Mouse (Mus musculus): Measurements from ENCODE around the gene Mcm3ap.

Gene Mcm3ap

DNA sequence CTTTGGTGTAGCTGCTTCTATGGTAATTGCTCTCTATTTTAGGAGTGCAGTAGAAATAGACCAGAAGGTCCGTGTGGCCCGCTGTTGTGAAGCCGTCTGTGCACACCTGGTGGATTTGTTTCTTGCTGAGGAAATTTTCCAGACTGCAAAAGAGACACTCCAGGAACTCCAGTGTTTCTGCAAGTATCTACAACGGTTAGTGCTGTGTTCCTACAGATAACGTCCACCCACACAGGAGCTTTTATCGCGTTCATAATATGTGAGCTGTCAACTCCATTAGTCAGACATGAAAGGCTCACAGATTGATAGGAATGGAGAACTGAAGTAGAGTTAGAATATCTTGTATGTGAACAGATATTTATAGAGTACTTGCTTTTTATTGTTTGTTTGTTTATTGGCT is 27.6 kb downstream of the Mcm3ap start:
- DNase-seq, result no peak

DNA sequence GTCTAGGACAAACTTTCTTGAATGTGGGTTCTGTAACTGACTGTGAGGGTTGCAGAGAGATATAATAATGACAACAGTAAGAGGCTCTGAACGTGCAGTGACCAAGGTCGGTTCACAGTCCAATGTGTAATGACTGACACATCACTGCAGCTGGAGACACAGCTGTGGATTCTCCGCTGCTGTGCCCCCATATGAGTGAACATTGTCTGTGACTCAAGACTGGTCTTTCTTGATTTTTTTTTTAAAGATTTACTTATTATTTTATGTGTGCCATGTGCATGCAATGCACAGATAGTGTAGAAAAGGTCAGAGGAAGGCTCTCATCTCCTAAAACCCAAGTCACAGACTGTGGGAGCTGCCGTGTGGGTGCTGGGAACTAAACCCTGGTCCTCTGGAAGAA is 28.8 kb downstream of the Mcm3ap start:
- no peak for DNase-seq

DNA sequence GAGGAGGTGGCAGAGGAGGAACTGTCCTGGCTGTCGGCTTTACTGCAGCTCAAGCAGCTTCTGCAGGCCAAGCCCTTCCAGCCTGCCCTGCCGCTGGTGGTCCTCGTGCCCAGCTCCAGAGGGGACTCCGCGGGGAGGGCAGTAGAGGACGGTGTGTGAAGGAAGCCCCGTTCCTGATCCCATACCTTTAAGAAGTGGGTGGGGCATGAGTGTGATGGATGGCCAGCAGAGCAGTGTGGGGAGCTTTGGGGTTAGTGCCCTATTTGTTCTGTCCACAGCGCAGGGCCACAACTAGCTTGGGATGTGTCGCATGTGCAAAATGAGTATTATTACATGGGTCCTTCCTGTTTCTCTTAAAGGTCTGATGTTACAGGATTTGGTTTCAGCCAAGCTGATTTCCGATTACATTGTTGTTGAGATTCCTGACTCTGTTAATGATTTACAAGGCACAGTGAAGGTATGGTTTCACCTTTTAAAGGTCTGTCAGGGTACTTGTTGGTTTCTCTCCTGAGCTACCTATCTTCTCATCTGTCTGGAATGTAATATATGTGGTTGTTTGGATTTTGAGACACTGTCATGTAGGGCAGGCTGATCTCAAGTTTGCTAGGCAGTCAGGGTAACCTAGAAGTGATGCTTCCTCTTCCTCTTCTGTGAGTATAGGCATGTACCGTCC is 35.7 kb downstream of the Mcm3ap start:
- DNase-seq, result no peak

DNA sequence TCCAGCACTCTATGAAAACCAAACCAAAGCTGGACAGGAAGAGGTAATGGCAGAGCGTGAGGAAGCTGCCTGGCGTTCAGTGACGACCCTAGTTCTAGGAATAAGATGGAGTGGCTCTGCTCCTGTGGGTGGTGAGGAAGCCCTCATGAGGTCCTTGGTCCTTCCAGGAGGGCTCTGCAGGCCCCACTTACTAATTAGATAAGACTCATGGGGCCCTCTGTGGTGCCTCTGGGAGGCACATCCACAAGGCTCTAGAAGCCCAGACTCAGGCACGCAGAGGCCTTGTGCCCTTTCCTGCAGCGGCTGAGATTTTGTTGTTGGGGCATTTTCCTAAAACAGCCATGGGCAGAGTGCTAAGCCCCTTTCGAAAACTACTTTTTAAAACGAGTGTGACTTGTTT is 37.1 kb downstream of the Mcm3ap start:
- DNase-seq, result no peak

DNA sequence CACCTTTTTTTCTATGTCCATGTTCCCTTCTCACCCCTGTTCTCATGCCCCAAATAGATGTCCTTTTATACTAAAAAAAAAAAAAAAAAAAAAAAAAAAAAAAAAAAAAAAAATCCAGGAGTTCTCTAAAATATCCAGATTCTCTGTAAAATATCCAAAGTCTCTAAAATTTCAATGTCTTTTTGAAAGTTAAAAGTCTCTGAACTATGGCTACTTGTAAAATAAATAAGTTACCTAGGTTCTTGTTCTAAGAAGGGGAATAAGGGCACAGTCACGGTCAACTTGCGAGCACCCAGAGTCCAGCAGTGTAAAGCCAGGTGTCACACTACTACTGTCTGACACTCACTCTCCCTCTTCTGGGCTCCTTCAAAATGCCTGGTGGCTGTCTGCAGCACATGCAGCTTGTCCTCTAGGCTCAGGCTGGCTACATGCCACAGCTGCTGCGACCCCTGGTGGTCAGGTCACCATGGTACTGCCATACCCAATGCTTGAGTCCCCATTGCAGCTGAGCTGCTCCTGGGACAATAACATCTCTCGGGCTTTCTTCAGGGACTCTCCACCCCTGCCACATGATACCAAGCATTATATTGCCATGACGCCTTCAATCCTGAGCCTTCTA is 44.3 kb downstream of the Mcm3ap start:
- DNase-seq, result peak; percentile 60

DNA sequence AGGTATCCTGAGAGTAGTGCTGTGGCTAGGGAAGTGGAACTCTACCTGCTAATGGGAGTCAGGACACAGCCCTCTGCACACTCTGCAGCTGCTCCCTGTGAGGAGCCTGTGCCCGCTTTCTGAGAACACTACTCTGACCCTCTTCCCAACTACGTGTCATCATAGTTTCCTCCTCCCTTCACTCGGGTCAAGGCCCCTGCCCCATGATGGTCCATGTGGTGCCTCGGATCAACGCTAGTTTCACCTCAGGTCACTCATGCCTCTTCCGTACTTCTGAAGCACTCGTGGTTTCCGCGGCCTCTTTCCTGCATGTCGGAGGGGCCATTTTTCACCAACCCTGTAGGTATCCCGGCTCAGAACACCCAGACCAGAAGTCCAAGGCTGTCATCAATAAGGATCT is 62.2 kb downstream of the Mcm3ap start:
- DNase-seq, result no peak

DNA sequence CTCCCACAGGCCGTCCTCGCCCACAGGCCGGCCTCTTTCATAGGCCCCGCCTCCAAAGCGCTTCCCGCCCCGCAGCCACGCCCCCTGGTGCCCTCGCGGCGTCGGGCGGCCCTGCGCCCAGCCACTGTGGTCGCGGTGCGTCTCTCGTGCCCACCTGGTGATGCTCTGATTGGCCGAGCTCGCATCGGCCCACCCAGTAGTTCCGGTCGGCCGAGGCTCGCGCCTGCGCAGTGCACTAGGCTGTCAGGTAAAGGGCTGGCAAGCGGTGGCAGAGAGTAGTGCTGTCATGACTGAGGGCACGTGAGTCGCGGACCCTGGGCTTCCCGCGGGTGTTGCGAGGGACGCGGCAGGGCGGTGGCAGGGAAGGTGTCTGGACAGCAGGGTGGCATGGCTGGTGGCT is 62.6 kb downstream of the Mcm3ap start, which contains the start of gene Lss:
TSS of gene Lss (plus strand) at position 214 of the 400 bp plus-strand sequence.
- DNase-seq, result peak; percentile 98

DNA sequence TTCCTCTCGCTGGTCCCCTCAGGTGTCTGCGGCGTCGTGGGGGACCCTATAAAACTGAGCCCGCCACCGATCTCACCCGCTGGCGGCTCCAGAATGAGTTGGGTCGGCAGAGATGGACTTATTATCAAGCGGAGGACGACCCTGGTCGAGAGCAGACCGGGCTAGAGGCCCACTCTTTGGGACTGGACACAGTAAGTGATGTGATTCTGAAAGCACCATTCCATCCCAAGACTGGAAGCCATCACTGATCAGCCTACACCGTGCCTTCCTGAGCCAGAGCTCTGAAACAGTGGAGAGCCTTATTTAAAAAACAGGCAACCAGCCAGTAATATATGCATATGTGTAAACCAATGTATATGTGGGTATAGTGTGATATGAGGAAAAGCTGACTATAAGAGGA is 63.1 kb downstream of the Mcm3ap start:
- no peak for DNase-seq

DNA sequence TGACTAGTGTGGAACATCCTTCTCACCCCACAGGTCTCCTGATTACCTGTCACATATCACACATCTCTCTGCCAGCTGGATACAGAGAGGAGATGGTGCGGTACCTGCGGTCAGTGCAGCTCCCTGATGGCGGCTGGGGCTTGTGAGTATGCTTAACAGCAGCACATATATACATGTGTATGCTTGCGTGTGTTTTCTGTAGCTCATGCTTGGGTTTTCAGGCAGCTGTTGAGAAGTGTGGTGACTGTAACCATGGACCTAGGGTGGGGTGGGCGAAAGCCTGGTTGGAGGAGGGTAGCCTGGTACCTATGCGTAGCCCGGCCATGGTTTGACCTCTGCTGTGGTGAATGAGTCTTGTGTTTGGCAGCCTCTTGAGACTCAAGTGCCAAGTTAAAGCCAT is 66.8 kb downstream of the Mcm3ap start:
- no peak for DNase-seq

DNA sequence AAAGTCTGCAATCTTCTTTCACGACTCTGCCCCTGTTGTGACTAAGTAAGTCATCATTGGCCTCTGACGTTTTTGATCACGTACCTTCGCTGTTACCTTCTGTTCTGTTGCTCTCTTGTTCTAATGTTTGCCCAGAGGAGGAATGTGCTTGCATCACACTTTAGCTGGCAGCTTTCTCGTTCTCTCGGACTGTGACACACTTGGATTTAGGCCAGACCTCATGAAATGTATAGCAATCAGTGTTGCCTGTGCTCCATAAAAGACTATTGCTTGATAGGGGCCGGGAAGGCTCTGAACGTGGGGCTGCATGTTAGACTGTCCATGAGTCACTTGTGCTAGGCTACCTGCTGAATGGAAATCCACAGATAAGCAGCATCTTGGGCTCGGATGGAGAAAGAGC is 68.9 kb downstream of the Mcm3ap start:
- no peak for DNase-seq

DNA sequence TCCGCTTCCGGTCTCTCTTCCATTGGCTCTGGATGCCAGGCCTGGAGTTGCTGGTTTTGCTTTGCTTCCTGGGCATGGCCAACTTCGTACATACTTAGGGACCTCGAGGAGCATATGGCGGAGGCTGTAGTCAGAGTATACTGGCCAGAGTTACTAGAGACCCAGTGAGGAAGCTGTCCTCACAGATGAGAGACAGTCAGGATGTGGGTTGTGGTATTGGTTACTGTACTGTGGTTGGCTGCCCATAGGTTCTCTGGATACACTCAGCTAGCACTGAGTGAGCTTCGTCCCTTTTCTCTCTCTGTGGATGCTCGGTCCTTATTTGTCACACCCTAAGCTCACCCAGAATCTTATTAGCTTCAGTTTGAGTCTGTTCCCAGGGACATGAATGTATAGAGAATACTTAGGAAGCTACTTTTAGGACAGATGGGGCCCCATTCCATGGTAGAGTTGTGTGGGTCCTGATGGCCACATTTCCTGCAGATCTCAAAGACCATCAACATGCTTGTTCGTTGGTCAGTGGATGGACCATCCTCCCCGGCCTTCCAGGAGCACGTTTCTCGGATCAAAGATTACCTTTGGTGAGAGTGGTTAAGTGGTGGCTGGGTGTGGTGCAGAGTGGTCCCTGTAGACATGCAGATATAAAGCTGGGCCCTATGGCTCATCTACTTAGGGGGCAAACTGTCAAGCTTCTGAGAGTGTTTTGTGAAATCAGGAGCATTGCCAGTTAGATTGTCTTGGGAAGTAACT is 72.8 kb downstream of the Mcm3ap start:
- no peak for DNase-seq

DNA sequence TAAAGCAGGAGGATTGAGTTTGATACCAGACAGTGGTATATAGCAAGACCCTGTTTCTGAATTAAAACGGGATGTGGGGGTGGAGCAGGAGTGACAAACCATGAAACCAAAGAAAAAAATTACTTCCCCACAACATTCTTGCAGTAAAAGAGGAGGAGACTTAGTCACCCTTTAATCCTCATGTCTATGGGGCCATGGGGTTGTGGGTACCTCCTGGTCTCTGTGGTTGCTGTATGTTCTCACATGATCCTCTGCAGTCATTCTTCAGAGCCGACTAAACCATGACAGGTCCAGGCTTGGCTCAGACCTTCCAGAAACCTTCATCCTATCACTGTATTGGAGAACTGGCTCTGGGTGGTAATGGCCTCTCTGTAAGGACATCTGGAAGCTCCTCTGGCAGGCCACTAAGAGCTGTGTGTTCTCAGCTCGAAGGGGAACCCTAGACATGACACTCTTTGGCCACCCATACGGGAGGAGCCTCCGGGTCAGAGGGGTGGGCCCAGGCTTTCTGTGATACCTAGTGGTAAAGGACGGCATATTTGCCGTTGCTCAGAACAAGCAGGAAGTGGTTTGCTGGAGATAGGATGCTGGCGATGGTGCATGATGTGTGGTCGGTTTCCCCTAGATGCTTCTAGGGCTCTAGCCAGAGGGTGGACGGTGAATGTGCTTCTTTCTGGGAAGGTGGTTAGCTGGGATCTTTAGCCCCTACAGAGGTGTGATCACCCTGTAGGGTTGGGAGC is 74.1 kb downstream of the Mcm3ap start:
- no peak for DNase-seq

DNA sequence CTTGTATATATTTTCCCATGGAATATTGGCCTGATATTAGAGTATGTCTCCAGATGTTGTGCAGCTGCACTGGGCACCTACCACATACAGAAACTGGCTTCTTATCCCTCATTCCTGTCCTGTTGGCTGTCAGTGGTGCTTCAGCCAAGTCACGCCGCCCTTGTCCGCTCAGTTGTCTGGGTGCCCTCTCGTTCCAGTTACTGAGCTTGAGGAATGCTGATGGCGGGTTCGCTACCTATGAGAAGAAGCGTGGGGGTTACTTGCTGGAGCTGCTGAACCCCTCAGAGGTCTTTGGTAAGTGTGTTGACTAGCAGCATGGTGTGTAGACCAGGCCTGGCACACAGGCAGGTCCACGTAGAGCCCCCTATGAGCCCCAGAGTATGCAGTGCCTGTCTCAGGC is 77.8 kb downstream of the Mcm3ap start:
- peak; percentile 43 for DNase-seq

DNA sequence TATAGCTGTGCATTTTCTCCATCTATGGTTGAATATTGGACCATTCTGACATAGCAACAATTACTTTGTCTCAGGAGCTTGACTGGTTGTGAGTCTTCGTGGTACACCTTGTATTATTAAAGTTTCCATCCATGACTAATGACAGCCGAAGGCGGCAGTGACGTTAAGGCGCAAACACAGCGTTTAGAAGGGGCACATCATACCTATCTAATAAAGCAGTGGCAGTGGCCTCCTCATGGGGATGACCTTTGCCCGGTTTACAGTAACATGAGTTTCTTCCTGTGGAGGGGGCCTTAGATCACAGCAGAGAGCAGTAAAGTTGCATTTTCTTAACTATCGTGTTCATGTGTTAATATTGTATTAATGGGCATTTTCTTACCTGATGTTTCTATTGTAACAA is 79.5 kb downstream of the Mcm3ap start:
- DNase-seq, result no peak

DNA sequence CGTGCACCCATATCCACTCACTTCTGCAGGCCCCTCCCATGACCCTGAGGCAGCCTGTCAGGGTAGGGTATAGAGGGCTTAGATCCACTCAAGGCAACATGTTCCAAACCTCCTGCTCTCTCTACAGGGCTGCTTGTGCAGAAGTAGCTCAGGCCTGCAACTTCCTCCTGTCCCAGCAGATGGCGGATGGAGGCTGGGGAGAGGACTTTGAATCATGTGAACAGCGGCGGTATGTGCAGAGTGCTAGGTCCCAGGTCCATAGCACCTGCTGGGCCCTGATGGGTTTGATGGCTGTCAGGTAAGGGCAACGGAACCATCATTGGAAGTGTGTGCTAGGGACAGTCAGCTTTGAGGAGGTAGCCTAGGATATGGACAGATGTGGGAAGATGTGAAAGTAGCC is 81.7 kb downstream of the Mcm3ap start:
- DNase-seq, result no peak

DNA sequence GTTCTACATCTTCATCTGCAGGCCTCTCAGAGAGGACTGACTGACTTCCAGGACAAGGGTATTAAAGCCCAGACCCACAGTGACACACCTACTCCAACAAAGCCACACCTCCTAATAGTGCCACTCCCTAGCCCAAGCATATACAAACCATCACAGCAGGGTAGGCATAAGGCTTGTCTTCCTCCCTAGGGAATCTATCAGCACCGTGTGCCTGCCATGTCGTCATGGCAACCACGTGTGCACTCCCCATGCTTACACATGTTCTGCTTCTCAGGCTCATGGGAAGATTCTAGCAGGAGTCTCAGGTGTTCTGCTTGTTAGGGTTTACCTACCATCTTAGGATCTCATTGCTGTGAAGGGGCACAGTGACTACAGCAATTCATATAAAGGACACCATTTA is 82.8 kb downstream of the Mcm3ap start:
- DNase-seq, result no peak

DNA sequence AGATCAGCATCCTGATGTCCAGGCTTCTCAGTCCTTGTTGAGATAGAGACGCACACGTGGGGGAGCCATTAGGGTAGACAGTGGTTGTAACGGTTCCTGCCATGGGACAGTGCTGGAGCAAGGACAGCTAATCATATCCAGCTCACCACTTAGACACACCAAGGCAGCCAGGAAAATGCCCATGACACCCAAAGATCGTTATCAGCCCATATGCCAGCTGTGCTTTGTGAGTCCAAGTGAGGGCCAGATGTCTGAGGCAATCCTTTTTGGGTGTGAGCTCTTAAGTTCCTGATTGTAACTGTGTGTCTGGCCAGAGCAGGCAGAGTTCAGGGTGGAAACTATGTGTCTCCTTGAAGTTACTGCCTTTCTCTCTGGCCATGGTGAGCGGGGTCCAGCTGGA is 85.3 kb downstream of the Mcm3ap start:
- DNase-seq, result no peak

DNA sequence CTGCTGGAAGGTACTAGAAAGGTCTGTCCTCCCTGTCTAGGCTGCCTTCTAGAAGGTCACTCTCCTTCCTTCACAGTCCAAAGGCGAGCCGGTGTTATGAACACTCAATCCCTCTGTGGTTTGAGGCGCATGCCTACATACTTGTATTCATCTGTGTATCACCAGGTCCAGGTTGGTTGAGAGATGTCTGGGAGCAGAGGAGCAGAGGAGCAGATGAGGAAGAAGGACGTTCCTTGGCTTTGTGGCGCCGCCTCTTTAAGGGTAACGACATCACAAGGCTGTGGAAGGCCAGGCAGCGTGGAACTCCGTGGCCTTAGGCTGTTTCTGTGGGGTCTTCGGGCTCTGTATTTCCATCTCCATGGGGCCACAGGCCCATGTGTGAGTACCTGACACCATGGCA is 93.2 kb downstream of the Mcm3ap start, which contains the start of gene Spatc1l:
TSS of gene Spatc1l (plus strand) at position 301 of the 400 bp plus-strand sequence.
- no peak for DNase-seq

All from kidney, adult 11 months (tissue).